Mouse (Mus musculus) left cerebral cortex, postnatal 36 days (tissue): ENCODE results near the gene Pml. TPM values are rescaled to one million over a fixed set of nuclear protein-coding genes. Genes with fewer than 3 reads are reported as not detected.
A peak's percentile ranks its signal among the peaks of the same experiment; 100 is the strongest.
"Not testable (repeated sequence)": the region's sequence is repeated elsewhere in the genome, so short reads cannot be mapped to it uniquely, and the experiment has no call there.

Experiments used
- DNase-seq, 2 experiments: peaks; one replicate each; pipeline ENCODE4 v3.0.0; 2021 to 2022; ENCODE audit warnings: low spot score in 2 of 2, mixed read lengths in 1 of 2
- intact Hi-C: fragments of 180-260 bp; cut with DNase I; formaldehyde crosslinking; loops from one replicate; pipeline ENCODE4 v1.15.1; 2025
- total RNA-seq, 2 experiments: library from RNA; stranded (reverse); gene quantifications; 2 replicates each; pipeline ENCODE4 v1.2.3; 2021

Pml gene
- total RNA-seq, 2 experiments from 2014 or later, result 13.7 to 17.5 TPM

- intact Hi-C loops, result no loop called here
- DNase-seq, result no peak
Observed at GRCm38 (mm10) chr9:58272855-58273254, 23.3 kb upstream of the Pml start.

- intact Hi-C loops, result no loop called here
- DNase-seq, result no peak
Observed at GRCm38 (mm10) chr9:58272068-58272541, 22.5 kb upstream of the Pml start.

- intact Hi-C loops, DNase-seq: not testable (repeated sequence)
Observed at GRCm38 (mm10) chr9:58271551-58271950, 22.0 kb upstream of the Pml start.

DNA sequence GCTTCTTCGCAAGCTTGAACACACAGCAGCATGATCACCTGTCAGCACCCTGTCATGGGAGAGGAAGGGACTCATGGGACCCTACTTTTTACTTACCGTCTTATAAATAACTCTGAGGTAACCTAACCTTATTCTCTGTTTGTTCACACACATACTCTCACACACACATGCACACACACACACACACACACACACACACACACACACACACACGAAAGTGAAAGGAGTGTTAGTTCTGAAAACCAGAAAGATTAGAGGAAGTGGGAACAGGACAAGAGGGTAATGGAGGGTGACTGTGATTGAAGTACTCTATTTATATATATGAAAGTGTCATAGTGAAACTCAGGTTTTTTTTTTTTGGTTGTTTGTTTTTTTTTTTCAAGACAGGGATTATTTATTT, 21.5 kb upstream of the Pml start:
- no peak for DNase-seq
- intact Hi-C loops, result no loop called here

DNA sequence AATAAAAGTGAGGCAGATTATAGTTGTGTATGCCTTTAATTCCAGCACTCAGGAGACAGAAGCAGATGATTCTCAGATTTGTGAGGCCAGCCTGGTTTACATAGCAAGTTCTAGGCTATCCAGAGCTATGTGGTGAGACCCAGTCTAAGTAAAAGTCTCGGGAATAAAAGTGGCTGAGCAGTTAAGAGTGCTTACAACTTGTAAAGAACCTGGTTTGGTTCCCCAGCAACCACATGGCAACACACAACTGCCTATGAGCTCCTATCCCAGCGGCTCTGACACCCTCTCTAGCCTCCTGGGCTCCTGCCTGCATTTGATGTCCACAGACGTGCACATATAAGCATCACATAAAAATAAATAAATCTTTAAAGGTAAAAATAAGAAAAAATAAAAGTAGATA, 20.5 kb upstream of the Pml start:
- no peak for DNase-seq
- intact Hi-C loops, result no loop called here

DNA sequence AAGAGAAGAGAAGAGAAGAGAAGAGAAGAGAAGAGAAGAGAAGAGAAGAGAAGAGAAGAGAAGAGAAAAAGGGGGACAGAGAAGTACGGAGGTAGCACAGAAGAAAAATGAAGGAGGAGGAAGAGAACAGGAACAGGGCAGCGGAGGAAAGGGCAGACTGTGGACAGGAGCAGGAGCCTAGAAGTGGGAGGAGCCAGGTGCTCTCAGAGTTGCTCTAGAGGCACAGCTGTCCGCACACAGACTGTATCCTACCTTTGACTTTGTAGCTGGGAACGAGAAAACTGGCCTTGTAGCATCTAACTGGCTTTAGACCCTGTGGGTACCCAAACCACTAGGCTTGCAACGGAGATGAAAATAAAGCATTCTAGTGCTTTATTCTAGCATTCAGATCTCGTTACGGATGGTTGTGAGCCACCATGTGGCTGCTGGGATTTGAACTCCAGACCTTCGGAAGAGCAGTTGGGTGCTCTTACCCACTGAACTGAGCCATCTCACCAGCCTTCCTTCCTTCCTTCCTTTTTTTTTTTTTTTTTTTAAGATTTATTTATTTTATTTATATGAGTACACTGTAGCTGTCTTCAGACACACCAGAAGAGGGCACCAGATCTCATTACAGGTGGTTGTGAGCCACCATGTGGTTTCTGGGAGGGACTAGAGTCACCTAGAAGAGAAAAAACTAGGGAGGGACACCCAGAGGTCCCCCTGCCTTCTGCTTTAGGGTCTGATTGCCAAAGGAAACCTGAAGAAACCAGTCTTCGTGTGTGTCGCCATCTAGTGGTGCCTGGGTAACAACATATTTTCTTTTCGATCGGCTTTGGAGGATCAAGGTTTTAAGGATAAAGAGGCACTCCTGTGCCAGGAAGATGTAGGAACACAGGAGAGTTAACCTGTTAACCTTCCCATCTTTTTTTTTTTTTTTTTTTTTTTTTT, 19.1 kb upstream of the Pml start:
- DNase-seq, result peak in 1 of 2 experiments; percentile 43
- intact Hi-C loops, result loop anchor here (5.0 kb wide), 1 partner anchor 41 kb away; no protein-coding TSS in a partner anchor

DNA sequence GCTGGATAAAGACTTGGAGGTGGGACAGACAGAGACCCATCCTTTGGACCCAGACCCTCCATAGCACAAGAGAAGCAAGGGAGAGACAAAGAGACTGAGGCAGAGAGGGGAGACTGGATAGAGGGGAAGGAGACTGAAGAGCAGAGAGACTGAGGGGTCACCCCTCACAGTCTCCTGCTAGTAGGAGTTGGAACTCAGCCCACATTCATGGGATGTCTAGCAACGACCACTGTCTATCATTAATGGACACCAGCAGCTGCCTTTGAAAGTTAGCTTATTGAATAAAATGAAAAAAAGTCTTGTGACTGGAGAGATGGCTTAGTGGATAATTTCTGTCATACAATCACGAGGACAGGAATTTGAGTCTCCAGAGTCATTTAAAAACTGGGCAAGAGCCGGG, 17.5 kb upstream of the Pml start:
- intact Hi-C loops, result loop anchor here (5.0 kb wide), 1 partner anchor 40 kb away; no protein-coding TSS in a partner anchor
- DNase-seq, result no peak

DNA sequence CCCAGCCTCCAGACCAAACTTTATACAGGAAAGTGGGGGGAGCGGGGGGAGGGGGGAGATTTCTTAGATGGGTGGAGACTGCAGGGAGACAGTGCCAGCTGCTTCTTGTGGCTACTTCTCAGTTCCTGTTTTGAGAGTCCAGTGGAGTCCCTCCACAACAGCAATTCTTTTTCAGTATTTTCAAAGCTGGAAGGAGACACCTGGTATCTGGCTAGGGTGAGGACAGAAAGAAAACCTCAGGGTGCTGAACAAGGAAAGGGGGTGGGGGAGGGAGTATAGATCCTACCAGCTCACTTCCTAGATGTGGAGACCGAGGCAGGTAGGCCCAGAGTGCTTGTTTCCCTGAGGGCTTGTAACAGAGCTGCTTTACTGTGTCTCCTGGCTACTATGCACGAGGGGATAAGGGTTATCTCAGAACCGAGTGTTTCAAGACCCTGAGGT, 17.0 kb upstream of the Pml start:
- DNase-seq, result no peak

DNA sequence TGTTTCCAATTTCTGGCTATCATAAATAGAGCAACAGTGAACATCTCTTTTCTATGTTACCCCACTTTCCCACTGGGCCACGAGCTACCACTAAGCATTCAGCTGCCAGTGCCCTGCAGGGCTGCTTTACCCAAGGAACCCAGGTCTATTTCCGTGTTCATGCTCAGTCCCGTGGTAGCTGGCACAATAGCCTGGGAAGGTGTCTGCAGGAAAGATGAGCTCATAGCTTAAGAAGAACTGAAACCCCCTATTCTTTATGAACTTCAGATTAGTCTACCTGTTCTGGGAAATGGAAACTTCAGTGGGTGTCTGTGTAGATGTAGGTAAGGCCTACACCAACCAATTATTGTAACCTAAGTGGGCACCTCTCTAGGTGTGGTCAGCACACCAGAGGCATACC, 15.8 kb upstream of the Pml start:
- DNase-seq, result no peak
- intact Hi-C loops, result loop anchor here (5.0 kb wide), 1 partner anchor 38 kb away; no protein-coding TSS in a partner anchor

More for the DNA sequence above, 17.0 kb upstream of the Pml start:
- intact Hi-C loops, result loop anchor here (5.0 kb wide), 1 partner anchor 39 kb away; no protein-coding TSS in a partner anchor

DNA sequence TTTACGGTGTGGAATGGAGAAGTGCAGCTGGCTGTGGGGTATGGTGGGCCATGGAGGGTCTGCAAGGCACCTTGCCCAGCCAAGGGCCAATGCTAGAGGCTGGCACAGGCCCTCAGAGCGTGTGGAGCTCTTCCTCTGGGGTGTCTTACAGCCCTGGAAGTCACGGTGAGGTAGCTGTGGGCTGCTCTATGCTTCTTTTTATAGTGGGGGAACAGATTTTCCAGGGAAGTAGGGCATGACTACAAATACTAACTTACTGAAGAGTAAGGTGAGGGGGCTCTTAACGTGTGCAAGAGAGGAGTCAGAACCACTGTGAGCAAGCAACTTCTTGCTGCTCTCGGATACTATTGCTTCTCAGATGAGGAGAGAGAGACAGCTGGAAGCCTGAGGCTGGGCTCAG, 12.9 kb upstream of the Pml start:
- DNase-seq, result no peak

DNA sequence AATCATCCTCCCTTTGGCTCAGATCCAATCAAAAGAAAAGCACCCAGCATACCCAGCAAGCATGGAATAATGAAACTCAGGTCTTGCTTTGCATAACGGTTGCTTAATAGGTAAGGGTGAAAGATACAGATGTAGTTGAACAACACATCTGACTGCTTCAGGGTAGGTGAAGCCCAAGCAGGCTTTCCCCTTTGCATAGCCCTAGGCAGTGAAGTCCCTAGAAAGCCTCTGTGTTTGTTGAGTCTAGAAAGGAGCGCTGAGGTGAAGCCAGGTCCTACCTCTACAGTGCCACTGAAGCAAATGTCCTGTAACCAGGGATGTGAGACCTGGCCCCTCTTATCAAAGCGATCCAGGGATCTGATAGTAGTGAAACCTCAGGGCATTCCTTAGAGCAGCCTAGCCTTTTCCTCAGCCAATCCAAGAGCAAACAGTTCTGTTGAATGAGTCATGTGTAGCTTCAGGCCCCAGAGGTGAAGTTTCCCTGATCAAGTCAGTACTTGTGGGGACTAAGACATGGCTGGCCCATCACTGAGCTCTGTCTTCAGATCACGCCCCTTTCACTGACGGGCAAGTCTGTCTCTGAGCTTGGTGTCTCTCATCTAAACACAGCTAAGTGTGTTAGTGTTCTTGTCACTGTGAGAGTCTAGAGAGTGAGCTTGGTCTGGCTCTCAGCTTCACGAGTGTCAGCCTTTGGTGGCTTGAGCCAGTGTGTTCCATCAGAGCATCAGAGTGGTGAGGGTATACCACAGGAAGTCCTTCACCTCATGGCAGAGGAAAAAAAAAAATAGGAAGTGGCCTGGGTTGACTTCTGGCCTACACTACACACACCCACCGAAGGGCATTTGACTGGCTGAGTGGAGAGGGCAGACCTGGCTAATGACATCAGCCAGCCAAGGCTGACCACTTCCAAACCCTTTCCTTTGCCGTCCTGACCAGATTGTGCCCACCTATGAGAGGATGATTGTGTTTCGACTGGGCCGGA, 6.4 kb upstream of the Pml start:
- no peak for DNase-seq
- intact Hi-C loops, result no loop called here

More for the DNA sequence above, 12.9 kb upstream of the Pml start:
- intact Hi-C loops, result no loop called here

DNA sequence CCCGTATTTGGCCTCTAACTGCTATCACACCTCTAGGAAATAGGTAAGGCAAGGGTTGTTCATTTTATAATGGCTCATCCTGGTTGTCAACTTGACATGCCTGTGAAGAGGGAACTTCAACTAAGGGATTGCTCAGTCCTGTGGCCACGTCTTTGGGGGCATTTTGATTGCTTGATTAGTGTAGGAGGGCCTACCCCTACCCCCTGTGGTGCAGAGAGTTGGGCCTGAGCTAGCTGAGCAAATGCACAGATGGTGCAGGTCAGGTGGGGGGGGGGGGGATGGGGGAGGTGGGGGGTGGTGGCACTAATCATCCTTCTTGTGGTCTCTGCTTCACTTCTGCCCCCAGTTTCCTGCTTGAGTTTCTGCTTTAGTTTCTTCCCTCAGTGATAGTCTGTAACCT, 5.5 kb upstream of the Pml start:
- intact Hi-C loops, result no loop called here
- no peak for DNase-seq

DNA sequence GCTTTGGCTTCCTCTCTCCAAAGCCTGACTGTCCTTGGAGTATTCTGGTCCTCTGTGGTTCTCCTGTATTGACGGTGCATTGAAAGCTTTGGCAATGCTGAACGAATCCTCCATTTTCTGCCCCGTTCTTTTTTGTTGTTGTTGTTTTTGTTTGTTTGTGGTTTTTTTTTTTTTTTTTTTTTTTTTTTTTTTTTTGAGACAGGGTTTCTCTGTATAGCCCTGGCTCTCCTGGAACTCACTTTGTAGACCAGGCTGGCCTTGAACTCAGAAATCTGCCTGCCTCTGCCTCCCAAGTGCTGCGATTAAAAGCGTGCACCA, 4.2 kb upstream of the Pml start:
- DNase-seq, intact Hi-C loops: not testable (repeated sequence)

- peak; percentile 90 to 92 for DNase-seq
- intact Hi-C loops, result no loop called here
Observed at GRCm38 (mm10) chr9:58253033-58253804, 3.6 kb upstream of the Pml start, which contains the start of gene Stoml1. Stoml1 (plus strand) TSS chr9:58253164.

DNA sequence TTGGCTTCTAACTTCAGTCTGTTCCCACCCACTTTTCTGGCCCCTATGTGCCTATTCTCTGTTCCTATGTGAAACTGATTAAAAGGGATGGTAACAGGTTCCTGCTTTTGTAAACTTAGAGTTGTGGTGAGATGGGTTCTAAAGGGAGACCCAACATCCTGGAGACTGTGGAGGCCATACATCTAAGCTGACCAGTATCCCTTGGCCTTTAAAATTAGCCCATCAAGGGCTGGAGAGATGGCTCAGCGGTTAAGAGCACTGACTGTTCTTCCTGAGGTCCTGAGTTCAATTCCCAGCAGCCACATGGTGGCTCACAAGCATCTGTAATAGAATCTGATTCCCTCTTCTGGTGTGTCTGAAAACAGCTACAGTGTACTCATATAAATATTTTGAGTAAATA, 1.1 kb upstream of the Pml start:
- intact Hi-C loops, DNase-seq: not testable (repeated sequence)

DNA sequence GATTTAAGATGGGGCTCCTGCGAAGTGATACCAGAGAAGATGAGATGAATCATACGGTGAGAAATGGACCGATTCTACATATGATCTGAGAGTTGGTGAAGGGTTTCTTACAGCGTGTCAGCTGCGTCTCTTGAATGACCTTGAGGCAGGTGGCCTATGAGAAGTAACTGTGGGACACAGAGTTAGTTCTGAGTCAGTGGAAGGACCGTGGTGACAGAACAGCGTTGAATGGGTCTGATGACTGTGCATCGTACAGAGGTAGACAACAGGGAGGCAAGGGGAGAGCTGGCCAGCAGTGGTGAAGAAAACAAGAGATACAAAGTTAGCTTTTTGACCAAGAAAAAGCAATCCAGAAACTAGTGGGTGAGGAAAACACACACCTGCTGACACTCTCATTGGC, 736 bp upstream of the Pml start:
- no peak for DNase-seq
- intact Hi-C loops, result no loop called here

GRCm38 (mm10) chr9:58248746-58249413, 706 bp downstream of the Pml start:
- no peak for DNase-seq
- intact Hi-C loops, result no loop called here

DNA sequence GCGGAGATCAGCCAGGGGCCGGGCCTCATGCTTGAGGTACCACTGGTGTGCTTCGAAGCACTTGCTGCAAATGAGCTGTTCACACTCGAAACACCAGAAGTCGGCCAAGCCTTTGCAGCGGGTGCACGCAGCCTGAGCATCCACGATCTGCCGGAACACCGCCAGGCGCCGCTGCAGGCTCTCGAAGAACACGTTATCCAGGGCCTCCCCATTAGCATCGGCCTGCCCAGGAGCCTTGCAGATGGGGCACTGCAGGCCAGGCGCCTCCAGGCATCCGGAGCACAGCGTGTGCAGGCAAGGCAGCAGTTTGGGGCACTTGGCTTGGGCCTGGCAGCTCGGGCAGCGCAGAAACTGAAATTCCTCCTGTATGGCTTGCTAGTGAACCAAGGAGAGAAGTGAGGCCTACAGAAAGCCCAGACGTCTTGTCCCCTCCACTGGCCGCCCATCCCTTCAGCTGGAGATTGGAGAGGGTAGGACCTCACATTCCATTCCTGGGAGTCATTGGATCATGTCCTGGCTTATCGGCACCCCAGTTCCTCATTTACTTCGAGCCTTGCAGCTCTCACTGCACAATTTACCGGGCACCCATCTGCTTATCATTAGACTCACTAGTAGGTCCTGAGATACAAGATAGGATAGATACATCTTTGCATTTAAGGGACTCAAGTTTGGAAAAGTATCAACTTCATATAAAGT, 2.4 kb downstream of the Pml start:
- intact Hi-C loops, result no loop called here
- peak; percentile 72 to 80 for DNase-seq
